Mouse (Mus musculus): ENCODE data around the gene Rhbdf1. TPM values are rescaled to one million over a fixed set of nuclear protein-coding genes. Genes with fewer than 3 reads are reported as not detected.

Gene Rhbdf1
- total and polyA plus RNA-seq, 2 experiments from 2014 or later = 22.9 to 65.4 TPM

DNA sequence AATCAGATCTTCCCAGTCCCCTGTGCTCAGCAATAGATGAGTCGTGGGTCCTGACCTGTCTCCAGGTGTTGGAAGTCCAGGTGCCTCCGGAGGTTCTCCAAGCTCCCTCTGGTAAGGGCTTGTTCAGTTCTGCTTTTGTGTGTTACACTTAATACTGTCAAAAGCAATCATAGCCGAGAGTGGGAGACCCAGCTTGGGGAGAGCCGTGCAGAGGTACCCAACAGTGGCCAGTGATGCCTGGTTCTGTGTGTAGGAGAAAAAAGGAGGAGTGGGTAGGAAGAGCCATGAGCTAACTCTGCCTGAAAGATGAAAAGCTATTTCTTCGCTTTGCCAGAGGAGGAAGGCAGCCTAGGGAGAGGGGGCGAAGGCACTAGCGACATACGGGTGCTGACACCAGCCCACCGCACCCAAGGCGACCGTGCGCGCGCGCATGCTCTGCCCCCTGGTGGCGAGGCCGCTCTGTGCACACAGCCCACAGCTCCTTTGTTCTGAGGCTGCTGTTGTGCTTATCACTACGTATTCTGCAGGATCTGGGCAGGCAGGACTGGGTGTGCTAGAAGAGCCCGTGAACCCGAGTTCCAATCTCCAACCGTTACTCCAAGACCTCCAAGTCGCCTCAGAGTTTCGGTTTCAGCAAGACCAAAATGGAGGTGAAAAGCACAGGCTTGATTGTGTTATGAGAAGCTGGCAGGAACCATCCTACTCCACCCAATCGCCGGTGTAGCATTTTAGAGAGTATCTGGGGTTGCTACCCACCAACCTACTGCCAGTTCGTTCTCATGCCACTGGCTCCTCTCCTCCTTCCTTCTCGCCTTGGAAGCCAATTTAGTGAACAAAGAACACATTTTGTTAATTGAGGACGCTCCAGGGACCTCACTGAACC, 59.9 kb downstream of the Rhbdf1 start:
- peak; percentile 93 for ATAC-seq

DNA sequence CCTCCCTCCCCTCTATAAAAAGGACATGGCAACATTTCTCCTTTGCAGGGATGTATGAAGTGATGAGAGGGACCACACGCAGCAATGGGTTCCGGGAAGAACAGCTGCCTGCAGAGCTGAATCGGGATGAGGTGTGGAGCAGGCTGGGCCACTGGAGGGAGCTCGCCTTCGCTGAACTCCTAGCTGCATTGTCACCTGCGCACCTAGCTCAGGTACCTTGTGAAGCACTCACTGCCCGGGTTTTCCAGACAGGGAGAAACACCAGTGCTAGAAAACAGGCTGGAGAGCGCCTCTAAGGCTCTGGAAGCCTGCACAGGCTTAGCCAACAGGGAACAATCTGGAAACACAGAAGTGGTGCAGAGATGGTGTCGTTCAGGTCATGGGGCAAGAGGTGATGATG, 60.6 kb downstream of the Rhbdf1 start:
- TF ChIP-seq CTCF (IDR thresholded peaks at IDR 0.05; ENCODE audit: low read depth) = peak; percentile 73
- Histone ChIP-seq H3K9me3 (ENCODE audit: low read length) (no peaks in the 10 kb centered on the region), H3K27ac (peak overlapping the region; percentile 86), H3K27me3 (ENCODE audit: insufficient read depth, low read length) (no peaks in the 10 kb centered on the region), H3K9ac (replicated peaks; ENCODE audit: low read length) (peak overlapping the region; percentile 46), H3K4me1 (ENCODE audit: insufficient read depth, low read length) (peaks cover 5% of the 10 kb centered on the region; the same call in 1 of the 2 replicates), H3K4me2 (ENCODE audit: low read depth, low read length) (peak overlapping the region; percentile 58), H3K4me3 (ENCODE audit: low read length) (peak overlapping the region; percentile 19), H3K36me3 (ENCODE audit: insufficient read depth, low read length) (no peaks in the 10 kb centered on the region)
- 14% methylated on average over 9 of the region's 9 CpGs for WGBS
- peak; percentile 80 for DNase-seq (ENCODE audit: low spot score)
- ATAC-seq = peak; percentile 41

More for the DNA sequence above, 59.9 kb downstream of the Rhbdf1 start:
- Histone ChIP-seq H3K9ac (replicated peaks; ENCODE audit: low read length) (peak overlapping the region; percentile 46), H3K4me3 (ENCODE audit: low read length) (peak overlapping the region; percentile 19), H3K4me1 (ENCODE audit: insufficient read depth, low read length) (peaks cover 5% of the 10 kb centered on the region; the same call in 1 of the 2 replicates), H3K4me2 (ENCODE audit: low read depth, low read length) (peak overlapping the region; percentile 58), H3K9me3 (ENCODE audit: low read length) (no peaks in the 10 kb centered on the region), H3K27me3 (ENCODE audit: insufficient read depth, low read length) (no peaks in the 10 kb centered on the region), H3K27ac (peak overlapping the region; percentile 86), H3K36me3 (ENCODE audit: insufficient read depth, low read length) (no peaks in the 10 kb centered on the region)
- DNase-seq (ENCODE audit: low spot score) = peak; percentile 91
- peak; percentile 100 for TF ChIP-seq CTCF (IDR thresholded peaks at IDR 0.05; ENCODE audit: low read depth)
- whole genome bisulfite sequencing = 12% methylated on average over 28 of the region's 28 CpGs

DNA sequence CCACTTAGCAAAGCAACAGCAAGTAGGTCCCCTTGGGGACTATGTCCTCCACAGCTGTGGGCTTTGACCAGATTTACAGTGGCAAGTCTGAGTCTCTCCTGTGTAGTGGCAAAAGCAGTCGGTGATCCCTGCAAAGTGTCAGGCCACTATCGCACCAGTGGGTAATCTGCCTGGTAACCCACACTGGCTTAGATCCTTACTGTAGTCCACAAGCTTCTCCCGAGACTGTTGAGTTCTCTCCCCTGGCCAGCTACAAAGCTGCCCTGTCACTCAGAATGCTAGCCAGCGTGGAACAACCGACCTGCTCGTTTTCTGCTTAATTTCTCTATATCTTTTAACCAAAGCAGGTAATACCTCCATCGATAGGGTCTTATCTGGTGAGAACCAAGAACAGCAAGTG, 61.8 kb downstream of the Rhbdf1 start:
- H3K9me3 ChIP-seq (ENCODE audit: low read length) = no peaks in the 10 kb centered on the region
- H3K27me3 ChIP-seq (ENCODE audit: insufficient read depth, low read length) = no peaks in the 10 kb centered on the region
- peaks cover 5% of the 10 kb centered on the region; the same call in 1 of the 2 replicates for H3K4me1 ChIP-seq (ENCODE audit: insufficient read depth, low read length)
- H3K4me3 ChIP-seq (ENCODE audit: low read length) = no peak overlapping the region
- TF ChIP-seq CTCF (IDR thresholded peaks at IDR 0.05; ENCODE audit: low read depth) = no peak
- no peak for DNase-seq (ENCODE audit: low spot score)
- H3K4me2 ChIP-seq (ENCODE audit: low read depth, low read length) = no peak overlapping the region
- WGBS = 68% methylated on average over 7 of the region's 7 CpGs
- no peak overlapping the region for H3K9ac ChIP-seq (replicated peaks; ENCODE audit: low read length)
- H3K27ac ChIP-seq = no peak overlapping the region; the same call in 1 of the 2 replicates
- no peaks in the 10 kb centered on the region for H3K36me3 ChIP-seq (ENCODE audit: insufficient read depth, low read length)
- ATAC-seq = no peak

Other genes with a start within 250 kb of the Rhbdf1 start
- 646 and 650 TPM in 2 replicates for gene Nsg2, start 221.8 kb downstream of the Rhbdf1 start, total RNA-seq (2014; rRNA removed)
- 407 and 433 TPM in 2 replicates for gene Nsg2, start 221.8 kb downstream of the Rhbdf1 start, polyA plus RNA-seq (2015; fragmentation: Nextera tagmentation; extraction: Ambion mirVana)
- gene Il9r, start 22.0 kb downstream of the Rhbdf1 start, total RNA-seq (2014; rRNA removed) = not detected in 2 replicates
- gene Il9r, start 22.0 kb downstream of the Rhbdf1 start, polyA plus RNA-seq (2015; fragmentation: Nextera tagmentation; extraction: Ambion mirVana) = not detected in 2 replicates
- 18.1 and 21.7 TPM in 2 replicates for gene Snrnp25, start 16.9 kb downstream of the Rhbdf1 start, total RNA-seq (2014; rRNA removed)
- 52.6 and 61.3 TPM in 2 replicates for gene Snrnp25, start 16.9 kb downstream of the Rhbdf1 start, polyA plus RNA-seq (2015; fragmentation: Nextera tagmentation; extraction: Ambion mirVana)
- 24.5 and 30.0 TPM in 2 replicates for gene Mpg, start 4.2 kb upstream of the Rhbdf1 start, total RNA-seq (2014; rRNA removed)
- gene Mpg, start 4.2 kb upstream of the Rhbdf1 start, polyA plus RNA-seq (2015; fragmentation: Nextera tagmentation; extraction: Ambion mirVana) = 27.7 TPM in 2 replicates
- gene Nprl3, start 45.4 kb upstream of the Rhbdf1 start, total RNA-seq (2014; rRNA removed) = 38.4 and 53.0 TPM in 2 replicates
- 39.2 and 39.8 TPM in 2 replicates for gene Nprl3, start 45.4 kb upstream of the Rhbdf1 start, polyA plus RNA-seq (2015; fragmentation: Nextera tagmentation; extraction: Ambion mirVana)
- not detected in 2 replicates for gene Hba-x, start 54.1 kb upstream of the Rhbdf1 start, total RNA-seq (2014; rRNA removed)
- not detected in 2 replicates for gene Hba-x, start 54.1 kb upstream of the Rhbdf1 start, polyA plus RNA-seq (2015; fragmentation: Nextera tagmentation; extraction: Ambion mirVana)
- gene Hba-a1, start 61.2 kb upstream of the Rhbdf1 start, total RNA-seq (2014; rRNA removed) = 541 and 992 TPM in 2 replicates
- 535 and 659 TPM in 2 replicates for gene Hba-a1, start 61.2 kb upstream of the Rhbdf1 start, polyA plus RNA-seq (2015; fragmentation: Nextera tagmentation; extraction: Ambion mirVana)
- 1.0 TPM in 1 of 2 replicates, not detected in the other for gene Hbq1b, start 64.7 kb upstream of the Rhbdf1 start, total RNA-seq (2014; rRNA removed)
- gene Hbq1b, start 64.7 kb upstream of the Rhbdf1 start, polyA plus RNA-seq (2015; fragmentation: Nextera tagmentation; extraction: Ambion mirVana) = 1.1 and 1.4 TPM in 2 replicates
- gene Hba-a2, start 74.2 kb upstream of the Rhbdf1 start, total RNA-seq (2014; rRNA removed) = 1,752 and 2,010 TPM in 2 replicates
- gene Hba-a2, start 74.2 kb upstream of the Rhbdf1 start, polyA plus RNA-seq (2015; fragmentation: Nextera tagmentation; extraction: Ambion mirVana) = 1,345 and 1,601 TPM in 2 replicates
- 5.6 TPM in 1 of 2 replicates, not detected in the other for gene Hbq1a, start 77.8 kb upstream of the Rhbdf1 start, total RNA-seq (2014; rRNA removed)
- gene Hbq1a, start 77.8 kb upstream of the Rhbdf1 start, polyA plus RNA-seq (2015; fragmentation: Nextera tagmentation; extraction: Ambion mirVana) = 2.0 and 2.2 TPM in 2 replicates
- 32.2 and 37.4 TPM in 2 replicates for gene Sh3pxd2b, start 125.5 kb upstream of the Rhbdf1 start, total RNA-seq (2014; rRNA removed)
- 6.7 and 7.4 TPM in 2 replicates for gene Sh3pxd2b, start 125.5 kb upstream of the Rhbdf1 start, polyA plus RNA-seq (2015; fragmentation: Nextera tagmentation; extraction: Ambion mirVana)
- gene Ubtd2, start 233.1 kb upstream of the Rhbdf1 start, total RNA-seq (2014; rRNA removed) = 47.4 and 53.8 TPM in 2 replicates
- 30.6 TPM in 2 replicates for gene Ubtd2, start 233.1 kb upstream of the Rhbdf1 start, polyA plus RNA-seq (2015; fragmentation: Nextera tagmentation; extraction: Ambion mirVana)